Mouse (Mus musculus) kidney, adult 2 months (tissue): ENCODE measurements around the gene Opn1sw.

Experiments
- CTCF ChIP-seq: fragments of 200-500 bp; conservative IDR thresholded peaks from 2 replicates; pipeline ENCODE4 v1.5.1; 2011; ENCODE audit warnings: low read depth, mild to moderate bottlenecking, control low read depth, low read length, moderate library complexity, mixed read lengths; ENCODE audit not compliant: insufficient read depth, insufficient read length
- POLR2A ChIP-seq: fragments of 200-500 bp; IDR thresholded peaks from one replicate; pipeline ENCODE4 v1.6.1; 2011; ENCODE audit warnings: low read depth, low read length, control low read depth

DNA sequence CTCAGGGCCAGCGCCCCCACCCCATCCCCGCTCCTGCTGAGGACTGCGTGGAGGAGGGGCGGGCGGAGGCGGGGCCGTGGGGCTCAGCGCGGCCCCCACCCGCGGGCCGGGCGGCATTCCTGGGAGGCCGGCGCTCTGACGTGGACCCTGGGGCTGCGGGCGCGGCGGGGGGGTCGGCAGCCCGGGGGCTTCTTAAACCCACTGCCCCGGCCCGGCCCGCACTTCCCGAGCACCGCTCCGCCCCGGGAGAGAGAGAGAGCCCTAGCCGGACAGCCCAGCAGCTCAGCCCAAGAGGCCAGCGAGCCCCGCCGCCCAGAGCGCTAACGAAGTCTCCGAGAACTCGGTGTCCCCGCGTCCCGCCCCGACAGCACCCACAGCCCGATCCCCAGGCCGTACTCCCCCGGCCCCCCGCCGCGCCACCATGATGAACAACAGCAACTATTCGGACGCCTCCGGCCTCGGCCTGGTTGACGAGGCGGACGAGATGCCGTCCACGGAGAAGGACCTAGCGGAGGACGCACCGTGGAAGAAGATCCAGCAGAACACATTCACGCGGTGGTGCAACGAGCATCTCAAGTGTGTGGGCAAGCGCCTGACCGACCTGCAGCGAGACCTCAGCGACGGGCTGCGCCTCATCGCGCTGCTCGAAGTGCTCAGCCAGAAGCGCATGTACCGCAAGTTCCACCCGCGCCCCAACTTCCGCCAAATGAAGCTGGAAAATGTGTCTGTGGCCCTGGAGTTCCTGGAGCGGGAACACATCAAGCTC, 45.0 kb upstream of the Opn1sw start, which contains the start of gene Flnc:
- no peak for TF ChIP-seq POLR2A
- TF ChIP-seq CTCF: no peak
